Mouse (Mus musculus) cerebellum, postnatal 25 days (tissue): ENCODE results near the gene Gm21748.
"Not testable (repeated sequence)": the region's sequence is repeated elsewhere in the genome, so short reads cannot be mapped to it uniquely, and the experiment has no call there.

Experiments
- DNase-seq, 2 experiments: peaks; one replicate each; pipeline ENCODE4 v3.0.0; 2021; ENCODE audit warnings: mixed read lengths in 2 of 2

Gm21748 gene

DNA sequence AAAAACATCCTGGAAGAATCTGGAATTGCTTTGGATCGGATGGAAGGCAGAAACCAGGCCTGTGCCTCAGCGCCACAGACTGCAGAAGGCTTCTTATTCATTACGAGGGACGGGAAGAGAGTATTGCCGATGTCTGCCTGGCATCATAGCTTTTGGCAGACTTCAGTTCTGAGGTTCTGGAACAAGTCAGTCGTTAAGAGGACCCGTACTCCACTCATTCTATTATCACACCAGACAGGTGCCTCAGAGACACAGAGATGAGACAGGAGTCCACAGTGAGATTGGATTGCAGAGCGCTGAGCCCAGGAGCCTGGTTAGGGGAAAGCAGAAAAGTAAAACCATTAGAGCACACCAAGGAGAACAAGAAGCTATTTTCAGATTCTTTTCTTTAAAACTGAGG, at the start of gene Gm21748:
Gene Gm21748, minus strand, starts transcription at position 101 of the 400 bp plus-strand sequence.
- DNase-seq = not testable (repeated sequence)
